Mouse (Mus musculus): ENCODE results near the gene Foxd3. TPM values are rescaled to one million over a fixed set of nuclear protein-coding genes. Genes with fewer than 3 reads are reported as not detected.

Gene Foxd3
- polyA plus RNA-seq, 1 experiment = not detected

DNA sequence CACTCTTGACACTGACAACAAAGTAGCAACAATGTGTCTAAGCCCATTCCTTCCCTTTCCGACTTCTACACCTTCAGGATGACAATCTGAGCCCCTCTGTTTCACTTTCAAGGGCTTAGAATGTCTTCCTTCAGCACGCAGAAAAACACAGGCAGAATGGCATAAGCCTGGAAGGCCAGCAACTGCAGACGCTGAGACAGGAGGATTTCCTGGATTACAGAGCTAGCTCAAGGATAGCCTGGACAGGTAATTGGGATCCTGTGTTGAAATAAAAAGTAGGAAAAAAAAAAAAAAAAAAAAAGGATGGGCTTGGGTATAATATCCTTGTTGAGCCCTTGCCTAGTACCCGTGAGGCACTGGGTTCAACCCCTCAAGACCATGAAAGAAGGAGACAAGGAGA, 10.5 kb upstream of the Foxd3 start:
- no peaks in the 10 kb centered on the region for H3K4me1 ChIP-seq (ENCODE audit: control insufficient read depth, insufficient read depth, low read length)
- 89% methylated on average over 4 of the region's 4 CpGs for WGBS
- H3K27ac ChIP-seq (ENCODE audit: insufficient read depth, low read depth, low read length) = no peak overlapping the region

DNA sequence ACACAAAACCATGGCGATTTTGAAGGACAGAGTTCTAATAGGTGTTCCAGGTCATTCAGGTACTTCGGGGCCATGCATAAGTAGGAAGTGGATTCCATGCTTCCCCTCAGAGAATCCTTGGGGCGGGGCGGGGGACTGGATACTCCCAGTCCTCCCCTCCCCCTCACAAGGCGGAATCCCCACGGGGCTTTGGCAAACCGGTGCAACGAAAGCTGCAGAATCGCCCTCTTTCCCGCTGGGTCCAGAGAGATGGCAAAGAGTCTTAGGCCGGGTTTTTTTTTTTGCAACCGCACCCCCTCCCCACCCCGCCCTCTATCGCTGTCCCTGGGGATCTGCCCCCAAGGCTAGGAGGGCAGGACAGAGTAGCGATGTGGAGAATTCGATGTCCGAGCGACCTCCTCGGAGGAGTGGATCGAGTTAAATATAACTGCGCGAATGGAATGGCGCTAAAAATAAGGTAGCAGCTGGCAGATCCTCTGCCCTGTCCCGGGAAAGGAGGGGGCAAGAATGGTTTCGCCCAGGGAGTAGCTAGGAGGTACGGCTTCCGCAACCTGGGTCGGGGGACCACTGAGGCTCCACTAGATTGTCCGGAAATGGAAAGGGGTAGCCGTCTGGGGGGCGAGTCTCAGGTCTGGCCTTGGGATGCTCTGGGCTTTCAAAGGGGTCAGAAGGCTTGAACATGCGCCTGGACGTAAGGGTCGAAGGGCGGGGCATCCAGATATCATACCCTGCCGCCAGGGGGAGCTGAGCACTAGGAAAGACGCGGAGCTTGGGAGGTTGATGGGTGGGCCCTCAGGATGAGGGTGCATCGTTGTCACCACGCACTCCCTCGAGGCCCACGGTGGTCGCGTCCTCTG, 5.8 kb upstream of the Foxd3 start:
- TF ChIP-seq CTCF (IDR thresholded peaks at IDR 0.05; ENCODE audit: insufficient read depth, low read depth, low read length) = peak; percentile 45; the same call in 1 of the 2 replicates
- no peak for TF ChIP-seq POLR2A (IDR thresholded peaks at IDR 0.05; ENCODE audit: insufficient read depth, low read depth, low read length)
- no peak overlapping the region for H3K4me3 ChIP-seq (ENCODE audit: insufficient read depth, low read depth, low read length)
- WGBS = 7% methylated on average over 44 of the region's 44 CpGs

More for the DNA sequence above, 10.5 kb upstream of the Foxd3 start:
- TF ChIP-seq POLR2A (IDR thresholded peaks at IDR 0.05; ENCODE audit: insufficient read depth, low read depth, low read length) = no peak
- no peak for TF ChIP-seq CTCF (IDR thresholded peaks at IDR 0.05; ENCODE audit: insufficient read depth, low read depth, low read length)
- H3K4me3 ChIP-seq (ENCODE audit: insufficient read depth, low read depth, low read length) = no peak overlapping the region

DNA sequence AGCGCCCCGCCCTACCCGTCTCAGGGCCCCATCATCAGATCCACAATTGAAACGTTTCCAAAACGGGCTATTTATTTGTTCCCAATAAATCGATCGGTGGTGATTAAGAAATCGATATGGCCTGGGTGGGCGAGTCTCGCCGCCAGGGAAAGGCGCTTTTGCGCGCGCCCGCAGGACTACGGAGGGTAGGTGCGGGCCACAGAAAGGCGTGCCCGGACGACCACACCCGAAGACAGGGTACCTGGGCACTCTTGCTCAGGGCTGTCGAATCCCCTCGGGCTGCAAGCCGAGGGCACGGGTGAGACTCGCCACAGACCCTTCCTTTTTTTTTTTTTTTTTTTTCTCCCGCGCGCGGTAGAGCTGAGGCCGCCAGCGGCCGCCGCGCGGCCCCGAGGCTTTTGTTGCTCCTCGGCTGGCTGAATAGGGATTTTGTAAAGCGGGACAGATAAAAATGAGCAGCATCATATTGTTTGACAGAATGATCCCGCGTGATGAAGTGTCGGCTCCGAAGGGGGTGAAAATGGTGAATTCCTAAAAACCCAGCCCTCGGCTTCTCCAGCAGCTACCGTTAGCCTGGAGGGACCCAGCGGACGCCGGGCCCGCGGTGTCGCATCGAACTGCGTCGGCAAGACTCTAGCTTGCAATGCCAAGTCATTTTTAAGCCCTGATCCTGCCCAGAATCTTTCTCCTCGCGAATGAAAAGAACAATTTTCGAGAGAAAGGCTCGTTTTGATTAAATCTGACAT, 5.0 kb upstream of the Foxd3 start:
- Histone ChIP-seq H3K4me3 (ENCODE audit: insufficient read depth, low read depth, low read length) (no peak overlapping the region), H3K4me1 (ENCODE audit: control insufficient read depth, insufficient read depth, low read length) (0 out of 2 replicates have a peak, but pooled peaks cover under 1% of the 10 kb centered on the region), H3K27ac (ENCODE audit: insufficient read depth, low read depth, low read length) (no peak overlapping the region)
- 3% methylated on average over 59 of the region's 59 CpGs for WGBS
- no peak for TF ChIP-seq CTCF (IDR thresholded peaks at IDR 0.05; ENCODE audit: insufficient read depth, low read depth, low read length)
- no peak for TF ChIP-seq POLR2A (IDR thresholded peaks at IDR 0.05; ENCODE audit: insufficient read depth, low read depth, low read length)

More for the DNA sequence above, 5.8 kb upstream of the Foxd3 start:
- Histone ChIP-seq H3K27ac (ENCODE audit: insufficient read depth, low read depth, low read length) (no peak overlapping the region), H3K4me1 (ENCODE audit: control insufficient read depth, insufficient read depth, low read length) (no peaks in the 10 kb centered on the region)

DNA sequence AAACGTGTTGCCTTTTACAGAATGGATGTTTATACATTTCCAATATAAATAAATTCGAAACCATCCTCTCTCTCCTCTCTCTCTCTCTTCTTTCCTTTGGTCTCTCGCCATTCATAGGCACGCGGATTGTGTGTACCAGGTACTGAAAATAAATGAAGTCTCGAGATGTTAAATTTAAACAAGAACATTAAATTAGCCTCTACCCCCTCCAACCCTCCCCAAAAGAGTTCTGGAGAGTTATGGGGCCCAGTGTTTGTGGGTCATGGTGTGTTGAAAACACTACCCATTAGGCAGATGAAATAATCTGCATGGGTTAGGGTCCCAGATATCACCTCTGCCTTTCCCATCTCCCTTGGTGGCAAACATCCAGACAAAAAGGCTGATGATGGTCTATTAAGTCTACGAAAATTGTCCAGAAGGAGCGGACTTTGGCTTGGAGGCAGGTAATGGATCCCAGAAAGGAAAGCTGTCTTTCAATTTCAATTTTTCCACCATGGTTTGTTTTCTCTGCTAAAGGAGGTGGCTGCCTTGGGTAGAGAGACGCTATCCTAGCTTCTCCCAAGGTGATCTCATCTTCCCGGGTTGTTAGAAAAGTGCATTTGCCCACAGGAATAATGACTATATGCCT, 4.2 kb upstream of the Foxd3 start:
- WGBS = 15% methylated on average over 10 of the region's 10 CpGs
- no peak overlapping the region for H3K4me3 ChIP-seq (ENCODE audit: insufficient read depth, low read depth, low read length)
- TF ChIP-seq CTCF (IDR thresholded peaks at IDR 0.05; ENCODE audit: insufficient read depth, low read depth, low read length) = no peak
- no peak for TF ChIP-seq POLR2A (IDR thresholded peaks at IDR 0.05; ENCODE audit: insufficient read depth, low read depth, low read length)
- no peak overlapping the region for H3K27ac ChIP-seq (ENCODE audit: insufficient read depth, low read depth, low read length)
- 0 out of 2 replicates have a peak, but pooled peaks cover 5% of the 10 kb centered on the region for H3K4me1 ChIP-seq (ENCODE audit: control insufficient read depth, insufficient read depth, low read length)

DNA sequence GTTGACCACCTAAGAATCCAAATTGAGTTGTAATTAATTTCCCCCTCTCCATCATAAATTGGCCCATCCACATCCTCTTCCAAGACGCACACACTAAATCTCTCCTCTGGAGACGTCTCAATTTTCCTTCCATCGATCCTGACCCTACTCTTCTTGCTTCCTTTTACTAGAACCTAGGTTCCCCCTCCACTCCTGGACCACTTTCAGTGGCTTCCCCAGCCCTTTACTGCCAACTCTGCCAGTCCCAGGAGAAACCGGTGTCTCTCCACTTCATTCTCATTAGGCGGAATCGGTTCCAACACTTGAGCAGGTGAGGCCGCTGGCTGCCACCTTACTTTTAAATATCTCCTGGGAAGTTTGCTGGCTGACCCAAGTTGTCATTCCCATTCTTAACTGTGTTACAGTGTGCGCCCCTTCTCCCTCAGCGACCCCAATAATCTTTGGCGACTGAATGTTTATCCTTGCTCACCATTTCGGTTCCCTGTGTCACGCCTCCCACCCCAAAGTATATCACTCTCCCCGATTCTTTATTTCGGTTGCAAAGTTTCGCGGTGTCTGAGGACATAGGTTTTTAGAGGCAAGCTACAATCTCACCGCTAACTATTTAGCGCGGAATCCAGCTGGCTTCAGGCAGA, 3.4 kb upstream of the Foxd3 start:
- TF ChIP-seq CTCF (IDR thresholded peaks at IDR 0.05; ENCODE audit: insufficient read depth, low read depth, low read length) (no peak), POLR2A (IDR thresholded peaks at IDR 0.05; ENCODE audit: insufficient read depth, low read depth, low read length) (no peak)
- 5% methylated on average over 19 of the region's 19 CpGs for WGBS
- 0 out of 2 replicates have a peak, but pooled peaks cover 7% of the 10 kb centered on the region for H3K4me1 ChIP-seq (ENCODE audit: control insufficient read depth, insufficient read depth, low read length)
- H3K27ac ChIP-seq (ENCODE audit: insufficient read depth, low read depth, low read length) = no peak overlapping the region
- H3K4me3 ChIP-seq (ENCODE audit: insufficient read depth, low read depth, low read length) = 0 out of 2 replicates have a peak overlapping the region, but pooled peaks have one; percentile 8

DNA sequence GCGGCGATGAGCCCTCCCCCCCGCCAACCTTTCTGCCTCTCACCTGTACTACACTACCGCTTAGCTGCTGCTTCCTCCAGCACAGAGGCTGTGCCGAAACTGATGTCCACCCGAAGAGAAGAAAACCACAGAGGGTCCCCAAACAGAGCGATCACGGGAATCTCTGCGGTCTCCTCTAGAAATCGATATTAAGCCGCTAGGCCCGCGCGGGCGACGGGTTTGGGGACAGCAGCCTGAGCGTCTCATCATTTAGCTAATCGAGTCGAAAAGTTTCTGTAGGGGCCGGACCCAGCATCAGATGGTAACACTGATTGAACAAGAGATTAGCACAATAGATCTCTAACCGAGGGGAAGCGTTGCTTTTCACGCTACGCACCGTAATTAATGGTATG, 2.9 kb upstream of the Foxd3 start:
- no peak overlapping the region for H3K27ac ChIP-seq (ENCODE audit: insufficient read depth, low read depth, low read length)
- TF ChIP-seq POLR2A (IDR thresholded peaks at IDR 0.05; ENCODE audit: insufficient read depth, low read depth, low read length) = no peak
- no peak for TF ChIP-seq CTCF (IDR thresholded peaks at IDR 0.05; ENCODE audit: insufficient read depth, low read depth, low read length)
- 0 out of 2 replicates have a peak, but pooled peaks cover 7% of the 10 kb centered on the region for H3K4me1 ChIP-seq (ENCODE audit: control insufficient read depth, insufficient read depth, low read length)
- 0 out of 2 replicates have a peak overlapping the region, but pooled peaks have one; percentile 8 for H3K4me3 ChIP-seq (ENCODE audit: insufficient read depth, low read depth, low read length)
- WGBS = 2% methylated on average over 25 of the region's 25 CpGs

DNA sequence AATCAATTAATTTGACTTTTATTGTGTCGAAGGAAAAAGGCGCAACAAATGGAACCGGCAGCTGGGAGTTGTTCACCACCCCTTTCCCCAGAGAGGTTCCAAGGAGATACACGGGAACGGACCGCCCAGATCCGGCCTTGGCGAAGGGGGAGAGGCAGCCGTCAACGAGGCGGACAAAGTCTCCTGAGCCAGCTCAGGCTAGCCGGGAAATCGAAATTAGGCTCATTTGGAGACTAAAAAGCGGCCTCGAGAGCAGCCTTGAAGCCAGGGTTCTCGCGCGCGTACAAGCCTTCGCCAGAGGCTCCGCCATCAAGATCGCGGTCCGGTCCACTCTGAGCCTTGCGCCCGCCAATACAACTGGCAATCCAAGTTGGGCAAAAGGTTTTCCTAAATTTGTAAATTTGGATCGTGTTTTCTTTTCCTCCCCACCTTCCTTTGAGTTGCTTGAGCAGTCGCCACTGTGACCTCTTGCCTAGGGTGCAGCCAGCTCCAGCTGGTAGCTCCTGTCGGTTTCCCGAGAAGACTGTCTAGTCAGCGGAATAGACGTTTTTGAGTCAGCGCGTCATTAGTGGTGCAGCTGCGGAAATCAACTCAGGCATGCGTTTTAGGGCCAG, 2.4 kb upstream of the Foxd3 start:
- Histone ChIP-seq H3K27ac (ENCODE audit: insufficient read depth, low read depth, low read length) (no peak overlapping the region), H3K4me1 (ENCODE audit: control insufficient read depth, insufficient read depth, low read length) (0 out of 2 replicates have a peak, but pooled peaks cover 7% of the 10 kb centered on the region), H3K4me3 (ENCODE audit: insufficient read depth, low read depth, low read length) (no peak overlapping the region; the same call in 1 of the 2 replicates)
- TF ChIP-seq CTCF (IDR thresholded peaks at IDR 0.05; ENCODE audit: insufficient read depth, low read depth, low read length) = no peak
- no peak for TF ChIP-seq POLR2A (IDR thresholded peaks at IDR 0.05; ENCODE audit: insufficient read depth, low read depth, low read length)
- WGBS = 4% methylated on average over 36 of the region's 36 CpGs
